Mouse (Mus musculus): ENCODE measurements around the gene Spsb3. TPM values are rescaled to one million over a fixed set of nuclear protein-coding genes. Genes with fewer than 3 reads are reported as not detected.

The Spsb3 gene
- 33.9 and 34.4 TPM in 2 replicates for polyA plus RNA-seq (2015; fragmentation: Nextera tagmentation; extraction: Ambion mirVana)

DNA sequence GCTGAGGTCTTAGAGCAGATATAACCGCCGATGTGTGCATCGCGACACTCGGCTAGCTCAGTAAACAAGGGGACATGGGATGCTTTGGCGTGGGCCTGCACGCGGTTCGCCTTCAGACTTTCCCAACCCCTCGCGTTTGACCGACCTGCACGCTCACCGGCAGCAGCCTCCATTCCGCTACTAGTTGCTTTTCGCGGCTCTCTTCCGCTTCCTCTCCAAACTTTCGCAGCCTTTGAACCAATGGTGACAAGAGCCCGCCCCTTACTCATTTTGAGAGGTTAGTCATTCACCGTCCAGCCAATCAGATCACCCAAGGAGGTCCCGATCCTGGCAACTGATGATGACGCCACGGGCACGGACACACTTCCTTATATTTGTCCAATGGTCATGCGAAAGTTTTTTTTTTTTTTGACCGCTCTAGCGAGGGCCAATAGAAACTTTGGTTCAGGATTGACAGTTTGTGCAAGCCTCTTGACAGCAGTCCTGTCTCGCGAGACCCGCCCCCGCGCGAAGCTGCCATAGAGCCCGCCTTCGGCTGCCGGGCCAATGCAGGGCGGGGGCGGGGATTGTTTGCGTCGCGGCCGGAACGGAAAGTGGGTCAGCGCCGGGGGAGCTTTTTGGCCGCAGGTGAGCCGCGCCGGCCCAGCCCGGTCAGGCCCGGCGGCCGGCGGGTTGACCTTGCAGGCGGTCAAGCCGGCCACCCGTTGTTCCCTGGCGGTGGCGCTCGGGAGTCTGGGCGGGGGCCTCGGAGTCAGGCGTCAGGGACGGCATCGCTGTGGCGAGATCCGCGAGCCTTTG, at the start of gene Spsb3, which contains the start of gene Nubp2:
Gene Spsb3 (plus strand): TSS at position 510 of the 798 bp plus-strand sequence.
Gene Nubp2 (minus strand): TSS at position 216 of the 798 bp plus-strand sequence.
- Histone ChIP-seq H3K9ac (ENCODE audit: low read depth, low read length) (peak within 1 kb of the TSS; percentile 88), H3K4me3 (ENCODE audit: low read length) (peak within 1 kb of the TSS; percentile 90), H3K27me3 (replicated peaks; ENCODE audit: control insufficient read depth, insufficient read depth, low read length) (no peaks in the 10 kb centered on the region), H3K27ac (ENCODE audit: low read length) (peak within 1 kb of the TSS; percentile 20; the same call in 1 of the 2 replicates), H3K4me2 (ENCODE audit: low read depth, low read length) (peak within 1 kb of the TSS; percentile 95), H3K9me3 (ENCODE audit: control insufficient read depth, low read length) (no peaks in the 10 kb centered on the region), H3K36me3 (ENCODE audit: control insufficient read depth, insufficient read depth, low read length) (peaks cover 14% of the 10 kb centered on the region; the same call in 1 of the 2 replicates), H3K4me1 (ENCODE audit: control insufficient read depth, insufficient read depth, low read length) (peaks cover 20% of the 10 kb centered on the region)
- under 1% methylated on average over 69 of the region's 69 CpGs for WGBS
- ATAC-seq, result peak; percentile 97

DNA sequence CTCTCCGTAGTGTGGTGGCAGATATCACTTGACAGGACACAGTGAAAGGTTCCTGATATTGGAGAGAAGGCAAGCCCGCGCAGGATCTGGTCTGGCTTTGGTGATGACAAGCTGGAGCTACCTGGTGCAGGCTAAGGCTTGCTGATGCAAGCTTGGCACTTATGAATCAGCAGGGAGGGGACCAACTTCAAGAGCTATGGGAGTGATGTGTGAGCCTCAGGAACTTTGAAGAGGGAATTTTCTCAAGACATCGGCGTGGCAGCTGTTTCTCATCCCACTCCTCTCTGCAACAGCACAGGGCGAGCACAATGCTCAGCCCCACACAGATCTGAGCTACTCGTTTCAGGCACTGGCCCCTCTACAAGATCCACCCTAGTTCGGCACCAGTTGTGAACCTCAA, 46.6 kb upstream of the Spsb3 start, which contains the start of gene Hagh:
Gene Hagh (plus strand): TSS at position 302 of the 400 bp plus-strand sequence.
- 65% methylated on average over 8 of the region's 8 CpGs for WGBS
- Histone ChIP-seq H3K4me3 (ENCODE audit: low read length) (no peak within 1 kb of the TSS), H3K27ac (ENCODE audit: low read length) (no peak within 1 kb of the TSS), H3K9ac (ENCODE audit: low read depth, low read length) (no peak within 1 kb of the TSS), H3K4me2 (ENCODE audit: low read depth, low read length) (no peak within 1 kb of the TSS), H3K36me3 (ENCODE audit: control insufficient read depth, insufficient read depth, low read length) (no peaks in the 10 kb centered on the region), H3K9me3 (ENCODE audit: control insufficient read depth, low read length) (no peaks in the 10 kb centered on the region), H3K27me3 (replicated peaks; ENCODE audit: control insufficient read depth, insufficient read depth, low read length) (no peaks in the 10 kb centered on the region; the same call in 1 of the 2 replicates), H3K4me1 (ENCODE audit: control insufficient read depth, insufficient read depth, low read length) (no peaks in the 10 kb centered on the region)
- ATAC-seq, result no peak

DNA sequence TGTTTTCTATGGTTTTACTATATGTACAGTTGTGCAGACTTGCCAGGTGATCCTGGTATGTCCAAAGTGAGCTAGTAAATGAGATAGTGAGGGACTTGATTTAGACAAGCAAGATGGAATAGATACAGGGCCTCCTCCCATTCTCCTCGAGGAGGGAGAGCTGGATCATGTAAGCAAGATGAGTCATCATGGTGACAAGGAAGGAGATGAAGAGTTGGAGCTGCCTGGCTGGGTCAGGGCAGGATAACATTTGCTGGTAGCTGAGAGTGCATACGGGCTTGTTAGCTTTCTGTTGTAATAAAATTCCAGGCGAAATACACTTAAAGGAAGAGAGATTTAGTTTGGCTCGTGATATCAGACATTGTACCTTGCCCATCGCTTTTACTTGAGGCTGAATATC, 46.1 kb upstream of the Spsb3 start:
- Histone ChIP-seq H3K9me3 (ENCODE audit: control insufficient read depth, low read length) (no peaks in the 10 kb centered on the region), H3K4me2 (ENCODE audit: low read depth, low read length) (no peak overlapping the region), H3K27me3 (replicated peaks; ENCODE audit: control insufficient read depth, insufficient read depth, low read length) (no peaks in the 10 kb centered on the region; the same call in 1 of the 2 replicates), H3K36me3 (ENCODE audit: control insufficient read depth, insufficient read depth, low read length) (no peaks in the 10 kb centered on the region), H3K27ac (ENCODE audit: low read length) (no peak overlapping the region), H3K9ac (ENCODE audit: low read depth, low read length) (no peak overlapping the region), H3K4me3 (ENCODE audit: low read length) (no peak overlapping the region), H3K4me1 (ENCODE audit: control insufficient read depth, insufficient read depth, low read length) (no peaks in the 10 kb centered on the region)
- WGBS, result 38% methylated on average over 5 of the region's 5 CpGs
- ATAC-seq, result no peak

DNA sequence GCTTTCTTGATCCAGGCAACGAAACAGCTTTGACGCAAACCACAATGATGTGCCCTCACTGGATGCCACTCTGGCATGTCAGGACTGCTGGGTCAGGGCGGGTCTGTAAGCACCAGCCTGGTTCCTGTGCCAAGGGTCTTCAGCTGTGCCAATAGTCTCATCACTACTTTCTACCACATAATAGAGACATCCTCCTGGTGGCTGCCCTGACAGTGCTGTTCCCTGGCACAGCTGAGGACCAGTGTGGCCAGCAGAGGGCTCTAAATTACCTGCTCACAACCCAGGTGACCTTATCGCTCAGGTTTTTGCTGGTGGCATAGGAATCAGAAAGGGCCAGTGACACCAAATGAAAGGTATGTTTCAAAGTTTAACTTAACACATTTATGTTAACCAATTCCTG, 45.3 kb upstream of the Spsb3 start:
- peak; percentile 34; the same call in 1 of the 2 replicates for ATAC-seq
- no peak overlapping the region for H3K4me2 ChIP-seq (ENCODE audit: low read depth, low read length)
- no peaks in the 10 kb centered on the region for H3K27me3 ChIP-seq (replicated peaks; ENCODE audit: control insufficient read depth, insufficient read depth, low read length)
- H3K9me3 ChIP-seq (ENCODE audit: control insufficient read depth, low read length), result no peaks in the 10 kb centered on the region
- no peak overlapping the region for H3K9ac ChIP-seq (ENCODE audit: low read depth, low read length)
- whole genome bisulfite sequencing, result 51% methylated on average over 4 of the region's 4 CpGs
- no peak overlapping the region for H3K4me3 ChIP-seq (ENCODE audit: low read length)
- no peaks in the 10 kb centered on the region for H3K36me3 ChIP-seq (ENCODE audit: control insufficient read depth, insufficient read depth, low read length)
- no peak overlapping the region for H3K27ac ChIP-seq (ENCODE audit: low read length)
- no peaks in the 10 kb centered on the region for H3K4me1 ChIP-seq (ENCODE audit: control insufficient read depth, insufficient read depth, low read length)

DNA sequence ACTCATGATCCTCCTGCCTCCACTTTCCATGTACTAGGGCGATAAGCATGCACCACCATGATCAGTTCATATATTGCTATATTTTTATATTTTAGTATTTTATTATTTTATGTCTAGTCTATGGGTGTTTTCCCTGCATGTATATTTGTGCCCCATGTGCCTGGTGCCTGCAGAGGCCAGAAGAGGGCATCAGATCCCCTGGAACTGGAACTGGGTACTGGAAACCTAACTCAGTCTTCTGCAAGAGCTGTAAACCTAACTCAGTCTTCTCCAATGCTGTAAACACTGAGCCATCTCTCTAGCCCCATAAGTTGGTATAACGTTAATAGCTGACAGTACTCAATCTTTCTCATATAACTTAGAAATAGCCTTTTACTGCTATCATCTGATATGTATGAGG, 43.8 kb upstream of the Spsb3 start:
- H3K27me3 ChIP-seq (replicated peaks; ENCODE audit: control insufficient read depth, insufficient read depth, low read length), result no peaks in the 10 kb centered on the region
- H3K27ac ChIP-seq (ENCODE audit: low read length), result no peak overlapping the region
- H3K36me3 ChIP-seq (ENCODE audit: control insufficient read depth, insufficient read depth, low read length), result no peaks in the 10 kb centered on the region
- H3K9me3 ChIP-seq (ENCODE audit: control insufficient read depth, low read length), result no peaks in the 10 kb centered on the region
- no peak for ATAC-seq
- no peak overlapping the region for H3K4me2 ChIP-seq (ENCODE audit: low read depth, low read length)
- H3K9ac ChIP-seq (ENCODE audit: low read depth, low read length), result no peak overlapping the region
- no peaks in the 10 kb centered on the region for H3K4me1 ChIP-seq (ENCODE audit: control insufficient read depth, insufficient read depth, low read length)
- 66% methylated on average over 2 of the region's 2 CpGs for WGBS
- no peak overlapping the region for H3K4me3 ChIP-seq (ENCODE audit: low read length)

DNA sequence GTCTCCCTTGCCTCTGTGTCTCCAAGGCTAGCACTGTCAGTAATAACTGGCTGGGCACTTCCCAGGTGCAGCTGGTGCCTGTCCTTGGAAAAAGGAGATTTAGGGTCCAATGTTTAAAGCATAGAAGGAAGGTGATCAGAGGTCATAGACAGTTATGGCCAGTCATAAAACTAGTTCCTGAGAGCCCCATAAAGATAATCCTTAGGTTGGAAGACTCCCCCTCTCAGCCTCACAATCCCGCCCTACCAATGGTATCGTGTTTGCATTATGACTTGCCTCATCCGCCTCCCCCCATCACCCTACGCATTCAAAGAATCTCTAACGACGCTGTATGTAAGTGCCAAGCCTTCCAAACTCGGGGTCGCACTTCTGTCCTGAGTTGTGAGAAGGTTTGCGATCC, 41.9 kb upstream of the Spsb3 start:
- Histone ChIP-seq H3K4me1 (ENCODE audit: control insufficient read depth, insufficient read depth, low read length) (peaks cover 5% of the 10 kb centered on the region; the same call in 1 of the 2 replicates), H3K9ac (ENCODE audit: low read depth, low read length) (peak overlapping the region; percentile 7; the same call in 1 of the 2 replicates), H3K4me3 (ENCODE audit: low read length) (no peak overlapping the region), H3K4me2 (ENCODE audit: low read depth, low read length) (peak overlapping the region; percentile 20), H3K27ac (ENCODE audit: low read length) (peak overlapping the region; percentile 75), H3K36me3 (ENCODE audit: control insufficient read depth, insufficient read depth, low read length) (no peaks in the 10 kb centered on the region), H3K9me3 (ENCODE audit: control insufficient read depth, low read length) (no peaks in the 10 kb centered on the region), H3K27me3 (replicated peaks; ENCODE audit: control insufficient read depth, insufficient read depth, low read length) (no peaks in the 10 kb centered on the region)
- ATAC-seq, result peak; percentile 75
- 37% methylated on average over 9 of the region's 9 CpGs for WGBS

DNA sequence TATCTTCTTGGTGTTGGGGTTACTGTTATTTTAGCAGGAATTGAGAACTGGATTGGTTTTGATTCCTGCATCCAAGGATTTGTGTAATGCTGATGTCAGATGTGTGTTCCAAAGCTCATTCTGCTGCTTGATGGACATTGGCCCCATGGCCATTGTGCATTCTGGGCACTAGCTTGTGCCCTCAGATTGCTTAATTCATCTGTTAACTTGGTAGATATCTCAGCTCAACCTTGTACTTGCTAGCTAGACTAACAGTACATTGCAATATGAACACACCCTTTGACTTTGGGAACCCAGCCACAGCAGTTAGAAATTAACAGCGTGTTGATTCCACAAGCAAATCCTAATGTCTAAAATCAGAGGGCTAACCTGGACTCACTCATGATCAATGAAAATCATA, 39.1 kb upstream of the Spsb3 start:
- H3K4me1 ChIP-seq (ENCODE audit: control insufficient read depth, insufficient read depth, low read length), result peaks cover 14% of the 10 kb centered on the region
- 78% methylated on average over 1 of the region's 1 CpGs for WGBS
- H3K9ac ChIP-seq (ENCODE audit: low read depth, low read length), result no peak overlapping the region
- no peak overlapping the region for H3K27ac ChIP-seq (ENCODE audit: low read length)
- no peaks in the 10 kb centered on the region for H3K9me3 ChIP-seq (ENCODE audit: control insufficient read depth, low read length)
- no peaks in the 10 kb centered on the region for H3K36me3 ChIP-seq (ENCODE audit: control insufficient read depth, insufficient read depth, low read length)
- ATAC-seq, result no peak
- H3K27me3 ChIP-seq (replicated peaks; ENCODE audit: control insufficient read depth, insufficient read depth, low read length), result no peaks in the 10 kb centered on the region; the same call in 1 of the 2 replicates
- H3K4me3 ChIP-seq (ENCODE audit: low read length), result no peak overlapping the region
- H3K4me2 ChIP-seq (ENCODE audit: low read depth, low read length), result no peak overlapping the region

DNA sequence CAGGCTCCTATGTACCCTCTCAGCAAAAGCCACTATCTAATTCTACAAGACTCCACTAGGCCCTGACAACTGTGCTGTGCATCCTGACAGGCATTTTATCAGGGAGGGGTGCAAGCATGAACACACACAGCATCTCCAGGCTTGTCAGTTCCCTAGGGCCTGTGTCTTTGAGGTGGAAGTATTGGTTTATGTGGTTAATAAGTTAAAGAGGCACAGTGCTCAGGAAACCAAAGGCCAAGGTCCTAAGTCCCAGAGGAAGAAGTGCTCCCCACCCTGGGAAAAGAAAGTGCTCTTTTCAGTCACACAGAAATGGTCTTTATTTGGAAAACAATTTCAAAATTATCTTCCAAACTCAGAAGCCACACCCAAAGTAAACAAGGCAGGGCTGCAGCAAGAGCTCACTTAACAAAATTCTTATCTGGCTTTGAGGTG, 37.8 kb upstream of the Spsb3 start:
- H3K27me3 ChIP-seq (replicated peaks; ENCODE audit: control insufficient read depth, insufficient read depth, low read length), result no peaks in the 10 kb centered on the region; the same call in 1 of the 2 replicates
- ATAC-seq, result peak; percentile 7; the same call in 1 of the 2 replicates
- peaks cover 14% of the 10 kb centered on the region for H3K4me1 ChIP-seq (ENCODE audit: control insufficient read depth, insufficient read depth, low read length)
- H3K36me3 ChIP-seq (ENCODE audit: control insufficient read depth, insufficient read depth, low read length), result peaks cover 3% of the 10 kb centered on the region; the same call in 1 of the 2 replicates
- H3K4me3 ChIP-seq (ENCODE audit: low read length), result peak overlapping the region; percentile 42
- peak overlapping the region; percentile 39; the same call in 1 of the 2 replicates for H3K9ac ChIP-seq (ENCODE audit: low read depth, low read length)
- H3K9me3 ChIP-seq (ENCODE audit: control insufficient read depth, low read length), result no peaks in the 10 kb centered on the region
- H3K4me2 ChIP-seq (ENCODE audit: low read depth, low read length), result peak overlapping the region; percentile 56
- peak overlapping the region; percentile 72 for H3K27ac ChIP-seq (ENCODE audit: low read length)

DNA sequence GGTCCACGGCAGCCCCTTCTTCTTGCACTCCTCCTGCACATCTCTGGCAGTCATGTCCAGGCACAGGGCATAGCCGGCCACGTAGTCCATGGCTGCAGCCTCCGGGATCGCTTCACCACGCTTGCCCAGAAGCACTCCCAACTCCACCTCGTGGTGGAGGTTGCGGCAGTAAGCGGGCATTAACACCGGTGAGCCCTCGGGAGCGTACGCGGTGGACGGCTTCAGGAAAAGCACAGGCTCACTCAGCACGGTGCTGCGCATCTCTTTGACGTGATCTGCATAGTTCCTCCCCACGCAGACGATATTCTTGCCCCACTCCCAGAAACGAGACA, 36.7 kb upstream of the Spsb3 start:
- Histone ChIP-seq H3K4me3 (ENCODE audit: low read length) (peak overlapping the region; percentile 98), H3K9me3 (ENCODE audit: control insufficient read depth, low read length) (no peaks in the 10 kb centered on the region), H3K36me3 (ENCODE audit: control insufficient read depth, insufficient read depth, low read length) (peaks cover 3% of the 10 kb centered on the region; the same call in 1 of the 2 replicates), H3K27me3 (replicated peaks; ENCODE audit: control insufficient read depth, insufficient read depth, low read length) (no peaks in the 10 kb centered on the region; the same call in 1 of the 2 replicates), H3K4me2 (ENCODE audit: low read depth, low read length) (peak overlapping the region; percentile 72), H3K4me1 (ENCODE audit: control insufficient read depth, insufficient read depth, low read length) (peaks cover 14% of the 10 kb centered on the region), H3K9ac (ENCODE audit: low read depth, low read length) (peak overlapping the region; percentile 92), H3K27ac (ENCODE audit: low read length) (peak overlapping the region; percentile 97)
- peak; percentile 50; the same call in 1 of the 2 replicates for ATAC-seq
- under 1% methylated on average over 21 of the region's 21 CpGs for WGBS
